Mouse (Mus musculus): Measurements from ENCODE around the gene Dtd1. TPM values are rescaled to one million over a fixed set of nuclear protein-coding genes. Genes with fewer than 3 reads are reported as not detected.

Gene Dtd1
- polyA plus RNA-seq, 1 experiment from 2014 or later, result 39.9 TPM

DNA sequence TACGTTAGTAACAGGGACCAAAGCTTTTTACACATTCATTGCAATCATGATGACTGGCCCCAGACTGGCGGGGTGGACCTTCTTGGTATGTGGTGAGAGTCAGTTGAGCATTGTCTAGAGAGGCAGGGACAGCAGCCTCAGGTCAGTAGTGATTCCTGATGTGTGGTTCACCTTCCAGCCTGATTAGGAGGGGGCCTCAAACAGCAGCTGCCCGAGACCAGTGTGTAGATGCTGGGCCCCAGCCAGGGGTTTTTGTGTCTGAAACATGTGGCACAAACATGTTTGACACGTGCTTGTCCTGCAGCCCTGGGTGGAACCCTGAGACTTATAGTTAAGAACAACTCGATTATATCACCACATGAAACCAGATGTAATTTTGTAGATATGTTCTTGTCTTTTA lies 34.5 kb downstream of the Dtd1 start:
- DNase-seq, result no peak
- Histone ChIP-seq H3K9ac (no peak overlapping the region), H3K36me3 (ENCODE audit: insufficient read depth) (no peaks in the 10 kb centered on the region), H3K4me2 (no peak overlapping the region), H3K27me3 (ENCODE audit: insufficient read depth, low read length) (no peaks in the 10 kb centered on the region), H3K9me3 (ENCODE audit: low read depth, low read length) (no peaks in the 10 kb centered on the region), H3K4me1 (ENCODE audit: insufficient read depth) (no peaks in the 10 kb centered on the region), H3K4me3 (ENCODE audit: low read depth, low read length) (no peak overlapping the region), H3K27ac (ENCODE audit: low read depth) (no peak overlapping the region)
- no peak for ATAC-seq (ENCODE audit: insufficient read depth)
- TF ChIP-seq CTCF (IDR thresholded peaks at IDR 0.05; ENCODE audit: low read depth), result no peak
- WGBS, result 47% methylated on average over 5 of the region's 5 CpGs

DNA sequence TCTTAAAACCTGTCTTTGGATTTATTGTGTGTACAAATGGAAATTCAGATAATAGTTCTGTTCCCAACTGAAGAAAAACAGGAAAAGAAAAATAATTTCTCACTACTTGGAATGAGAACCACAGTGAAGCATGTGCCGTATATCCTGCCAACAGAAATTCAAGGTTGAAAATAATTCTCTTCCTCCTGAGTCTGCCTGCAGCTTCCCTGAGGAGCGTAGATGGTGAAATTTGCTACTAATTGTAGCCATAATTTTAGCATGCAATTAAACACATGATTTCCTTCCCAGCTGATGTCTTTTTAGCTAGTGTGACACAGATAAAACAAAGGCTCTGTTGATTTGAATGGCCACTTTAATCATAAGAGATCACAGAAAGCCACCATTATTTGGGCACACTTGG lies 35.0 kb downstream of the Dtd1 start:
- Histone ChIP-seq H3K36me3 (ENCODE audit: insufficient read depth) (no peaks in the 10 kb centered on the region), H3K4me2 (no peak overlapping the region), H3K27ac (ENCODE audit: low read depth) (no peak overlapping the region), H3K27me3 (ENCODE audit: insufficient read depth, low read length) (no peaks in the 10 kb centered on the region), H3K9ac (no peak overlapping the region), H3K4me3 (ENCODE audit: low read depth, low read length) (no peak overlapping the region), H3K4me1 (ENCODE audit: insufficient read depth) (no peaks in the 10 kb centered on the region), H3K9me3 (ENCODE audit: low read depth, low read length) (no peaks in the 10 kb centered on the region)
- ATAC-seq (ENCODE audit: insufficient read depth) (no peak), DNase-seq (no peak)
- 62% methylated on average over 2 of the region's 2 CpGs for WGBS
- TF ChIP-seq CTCF (IDR thresholded peaks at IDR 0.05; ENCODE audit: low read depth), result no peak

DNA sequence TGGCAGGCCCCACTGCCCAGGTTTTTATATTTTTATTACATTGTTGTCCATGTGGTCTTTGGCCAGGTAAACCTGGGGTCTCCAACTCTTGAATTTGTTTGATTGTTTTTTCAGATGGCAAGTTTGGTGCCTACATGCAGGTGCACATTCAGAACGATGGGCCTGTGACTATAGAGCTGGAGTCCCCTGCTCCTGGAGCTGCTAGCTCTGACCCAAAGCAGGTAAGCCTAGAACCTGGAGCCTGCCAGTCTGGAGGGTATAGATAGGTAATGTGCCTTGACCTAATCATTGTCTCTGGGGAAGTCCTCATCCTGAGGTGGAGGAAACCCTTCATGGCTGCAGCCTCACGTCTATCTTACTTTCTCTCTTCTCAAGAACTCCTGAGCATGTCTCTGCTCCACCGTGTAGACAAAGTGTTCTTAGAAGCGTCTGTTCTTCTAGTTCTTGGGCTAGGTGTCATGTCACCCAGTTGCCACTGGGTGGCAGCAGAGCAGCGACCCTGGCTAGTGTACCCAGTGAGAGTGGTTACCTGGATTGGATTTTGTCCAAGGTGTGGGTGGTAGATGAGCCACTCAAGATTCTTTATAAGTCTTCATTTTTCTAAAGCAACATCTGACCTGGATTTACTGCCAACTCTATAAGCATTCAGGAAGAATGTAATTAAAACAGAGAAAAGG lies 36.1 kb downstream of the Dtd1 start:
- ATAC-seq (ENCODE audit: insufficient read depth), result peak; percentile 67; the same call in 1 of the 2 replicates
- DNase-seq, result peak; percentile 83
- no peaks in the 10 kb centered on the region for H3K4me1 ChIP-seq (ENCODE audit: insufficient read depth)
- 18% methylated on average over 5 of the region's 5 CpGs for WGBS
- H3K36me3 ChIP-seq (ENCODE audit: insufficient read depth), result no peaks in the 10 kb centered on the region
- H3K4me3 ChIP-seq (ENCODE audit: low read depth, low read length), result no peak overlapping the region
- peak; percentile 94 for TF ChIP-seq CTCF (IDR thresholded peaks at IDR 0.05; ENCODE audit: low read depth)
- no peaks in the 10 kb centered on the region for H3K9me3 ChIP-seq (ENCODE audit: low read depth, low read length)
- H3K4me2 ChIP-seq, result no peak overlapping the region
- no peak overlapping the region for H3K27ac ChIP-seq (ENCODE audit: low read depth)
- no peaks in the 10 kb centered on the region for H3K27me3 ChIP-seq (ENCODE audit: insufficient read depth, low read length)
- H3K9ac ChIP-seq, result no peak overlapping the region

DNA sequence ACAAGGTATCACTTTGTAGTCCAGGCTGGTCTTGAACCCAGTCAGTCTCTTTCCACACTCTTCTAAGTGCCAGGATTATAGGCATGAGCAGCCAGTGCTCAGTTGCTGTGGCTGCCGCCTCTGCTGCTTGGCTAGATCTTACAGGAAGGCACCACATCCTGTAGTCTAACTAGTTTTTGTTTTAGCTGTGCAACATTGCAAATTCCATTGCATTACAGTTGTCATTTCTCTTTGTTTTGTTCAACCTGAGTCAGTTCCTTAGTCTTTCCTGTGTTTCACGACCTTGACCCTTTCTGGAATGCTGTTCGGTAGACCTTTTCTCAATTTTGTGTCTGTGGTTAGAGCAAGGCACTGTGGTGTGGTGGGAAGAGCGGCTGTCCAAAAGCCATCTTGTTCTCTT lies 37.5 kb downstream of the Dtd1 start:
- Histone ChIP-seq H3K4me3 (ENCODE audit: low read depth, low read length) (no peak overlapping the region), H3K9me3 (ENCODE audit: low read depth, low read length) (no peaks in the 10 kb centered on the region), H3K4me1 (ENCODE audit: insufficient read depth) (no peaks in the 10 kb centered on the region), H3K9ac (no peak overlapping the region), H3K27ac (ENCODE audit: low read depth) (no peak overlapping the region), H3K36me3 (ENCODE audit: insufficient read depth) (no peaks in the 10 kb centered on the region), H3K4me2 (no peak overlapping the region), H3K27me3 (ENCODE audit: insufficient read depth, low read length) (no peaks in the 10 kb centered on the region)
- WGBS, result 76% methylated on average over 4 of the region's 4 CpGs
- no peak for TF ChIP-seq CTCF (IDR thresholded peaks at IDR 0.05; ENCODE audit: low read depth)
- DNase-seq (no peak), ATAC-seq (ENCODE audit: insufficient read depth) (no peak)

GRCm38 (mm10) chr2:144637671-144638395 lies 38.1 kb downstream of the Dtd1 start:
- Histone ChIP-seq H3K9ac (no peak overlapping the region), H3K4me2 (no peak overlapping the region), H3K4me1 (ENCODE audit: insufficient read depth) (no peaks in the 10 kb centered on the region), H3K27me3 (ENCODE audit: insufficient read depth, low read length) (no peaks in the 10 kb centered on the region), H3K9me3 (ENCODE audit: low read depth, low read length) (no peaks in the 10 kb centered on the region), H3K4me3 (ENCODE audit: low read depth, low read length) (no peak overlapping the region), H3K27ac (ENCODE audit: low read depth) (no peak overlapping the region), H3K36me3 (ENCODE audit: insufficient read depth) (no peaks in the 10 kb centered on the region)
- DNase-seq (no peak), ATAC-seq (ENCODE audit: insufficient read depth) (no peak)
- TF ChIP-seq CTCF (IDR thresholded peaks at IDR 0.05; ENCODE audit: low read depth), result no peak
- 83% methylated on average over 12 of the region's 12 CpGs for WGBS

DNA sequence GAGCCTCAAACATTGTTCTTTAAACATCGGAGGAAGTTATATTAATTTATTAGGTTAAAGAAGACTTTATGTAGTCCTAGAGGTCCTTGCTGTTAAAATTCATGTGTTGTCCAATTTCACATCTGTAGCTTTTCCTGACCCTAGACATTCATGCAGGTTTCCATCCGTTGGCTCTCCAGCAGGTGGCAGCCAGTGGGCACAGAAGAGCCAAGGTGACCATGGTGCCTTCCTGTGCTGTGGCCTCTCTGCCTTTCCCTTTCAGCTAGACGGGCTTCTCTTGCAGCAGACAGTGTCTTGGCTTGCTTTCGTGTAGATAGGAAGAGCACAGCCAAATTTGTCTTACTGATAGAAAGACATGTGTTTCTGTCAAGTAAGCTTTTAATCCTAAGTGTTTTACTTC lies 39.0 kb downstream of the Dtd1 start:
- H3K4me3 ChIP-seq (ENCODE audit: low read depth, low read length), result no peak overlapping the region

GRCm38 (mm10) chr2:144640101-144640500 lies 40.4 kb downstream of the Dtd1 start:
- Histone ChIP-seq H3K9ac (no peak overlapping the region), H3K4me2 (no peak overlapping the region), H3K4me3 (ENCODE audit: low read depth, low read length) (no peak overlapping the region), H3K9me3 (ENCODE audit: low read depth, low read length) (no peaks in the 10 kb centered on the region), H3K4me1 (ENCODE audit: insufficient read depth) (no peaks in the 10 kb centered on the region), H3K36me3 (ENCODE audit: insufficient read depth) (no peaks in the 10 kb centered on the region), H3K27ac (ENCODE audit: low read depth) (no peak overlapping the region), H3K27me3 (ENCODE audit: insufficient read depth, low read length) (no peaks in the 10 kb centered on the region)
- no peak for ATAC-seq (ENCODE audit: insufficient read depth)
- no peak for DNase-seq
- no peak for TF ChIP-seq CTCF (IDR thresholded peaks at IDR 0.05; ENCODE audit: low read depth)
- 70% methylated on average over 7 of the region's 7 CpGs for WGBS

More for the DNA sequence above, 39.0 kb downstream of the Dtd1 start:
- Histone ChIP-seq H3K9ac (no peak overlapping the region), H3K9me3 (ENCODE audit: low read depth, low read length) (no peaks in the 10 kb centered on the region), H3K36me3 (ENCODE audit: insufficient read depth) (no peaks in the 10 kb centered on the region), H3K27ac (ENCODE audit: low read depth) (no peak overlapping the region), H3K27me3 (ENCODE audit: insufficient read depth, low read length) (no peaks in the 10 kb centered on the region), H3K4me2 (no peak overlapping the region), H3K4me1 (ENCODE audit: insufficient read depth) (no peaks in the 10 kb centered on the region)
- no peak for ATAC-seq (ENCODE audit: insufficient read depth)
- peak; percentile 25 for DNase-seq
- WGBS, result 51% methylated on average over 4 of the region's 4 CpGs
- peak; percentile 64 for TF ChIP-seq CTCF (IDR thresholded peaks at IDR 0.05; ENCODE audit: low read depth)

All from lung, embryonic 14.5 days (tissue).